Mouse (Mus musculus): ENCODE measurements around the gene Arl4c. TPM values are rescaled to one million over a fixed set of nuclear protein-coding genes. Genes with fewer than 3 reads are reported as not detected.
A peak's percentile ranks its signal among the peaks of the same experiment; 100 is the strongest.

The Arl4c gene
- polyA plus RNA-seq, 1 experiment from 2014 or later: 22.3 TPM

DNA sequence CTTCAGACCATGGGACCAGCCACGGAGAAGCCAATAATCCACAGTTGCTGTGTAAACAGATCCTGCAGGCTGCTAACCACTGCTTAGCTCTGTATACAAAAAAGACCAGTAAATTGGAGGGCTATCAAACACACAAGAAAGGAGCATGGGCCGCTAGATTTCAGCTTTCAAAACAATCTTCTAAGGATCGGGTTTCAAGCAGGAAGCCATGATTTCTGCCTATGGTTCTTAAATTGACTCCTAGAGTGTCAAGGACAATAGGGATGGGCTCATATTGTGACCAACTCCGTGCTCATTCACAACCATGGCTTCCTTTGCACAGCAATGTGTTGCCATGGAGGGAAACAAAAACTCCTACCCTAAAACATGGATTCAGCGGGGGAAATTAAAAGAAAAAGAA, 3.1 kb downstream of the Arl4c start:
- H3K36me3 ChIP-seq (replicated peaks): peaks cover 33% of the 10 kb centered on the region
- 20% methylated on average over 5 of the region's 5 CpGs for WGBS
- H3K27ac ChIP-seq: peak overlapping the region; percentile 99
- peaks cover 52% of the 10 kb centered on the region for H3K4me1 ChIP-seq
- H3K27me3 ChIP-seq (ENCODE audit: poor library complexity, severe bottlenecking): peaks cover 14% of the 10 kb centered on the region
- DNase-seq (ENCODE audit: extremely low spot score, low spot score): no peak
- no peaks in the 10 kb centered on the region for H3K9me3 ChIP-seq
- H3K4me3 ChIP-seq: peak overlapping the region; percentile 95

DNA sequence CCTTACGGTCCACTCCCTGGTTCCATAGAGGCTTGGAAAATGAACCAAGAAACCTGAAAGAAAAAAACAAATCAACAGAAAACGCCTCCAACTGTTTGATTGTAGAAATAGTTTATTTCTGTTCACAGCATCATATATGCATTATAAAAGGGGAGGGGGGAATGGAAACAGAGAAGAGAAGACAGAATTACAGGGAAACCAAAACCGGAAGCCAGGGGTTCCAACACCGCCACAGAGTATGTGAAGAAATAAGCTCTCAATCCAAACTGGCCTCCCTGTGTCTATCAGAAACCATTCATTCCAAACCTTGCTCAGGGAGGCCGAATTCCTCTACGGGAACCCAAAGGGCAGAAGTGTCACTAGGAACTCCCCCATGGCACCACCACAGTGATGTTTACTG, 3.9 kb downstream of the Arl4c start:
- peak overlapping the region; percentile 95 for H3K4me3 ChIP-seq
- H3K36me3 ChIP-seq (replicated peaks): peaks cover 36% of the 10 kb centered on the region
- H3K4me1 ChIP-seq: peaks cover 49% of the 10 kb centered on the region
- DNase-seq (ENCODE audit: extremely low spot score, low spot score): no peak
- peaks cover 6% of the 10 kb centered on the region for H3K27me3 ChIP-seq (ENCODE audit: poor library complexity, severe bottlenecking)
- no peaks in the 10 kb centered on the region for H3K9me3 ChIP-seq
- H3K27ac ChIP-seq: no peak overlapping the region; the same call in 1 of the 2 replicates
- 90% methylated on average over 6 of the region's 6 CpGs for WGBS

DNA sequence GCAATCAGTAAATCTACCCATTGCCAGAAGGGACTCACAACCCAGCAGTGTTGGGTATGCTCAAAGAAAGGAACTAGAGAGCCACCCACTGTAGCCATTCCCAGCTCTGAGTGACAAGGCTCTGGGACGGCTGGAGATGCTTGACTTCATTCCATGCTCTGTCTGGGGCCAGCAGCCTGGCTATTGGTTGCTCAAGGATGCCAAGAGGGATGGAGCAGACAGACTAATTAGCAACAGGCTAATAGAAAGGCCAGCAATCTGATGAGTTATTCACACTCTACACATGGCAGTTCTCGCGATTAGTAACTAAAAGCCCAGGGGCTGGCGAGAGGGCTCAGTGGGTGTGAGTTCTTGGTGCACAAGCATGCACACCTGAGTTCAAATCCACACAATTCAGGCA, 5.6 kb downstream of the Arl4c start:
- H3K36me3 ChIP-seq (replicated peaks): peaks cover 36% of the 10 kb centered on the region
- 73% methylated on average over 4 of the region's 4 CpGs for WGBS
- no peak overlapping the region for H3K27ac ChIP-seq

DNA sequence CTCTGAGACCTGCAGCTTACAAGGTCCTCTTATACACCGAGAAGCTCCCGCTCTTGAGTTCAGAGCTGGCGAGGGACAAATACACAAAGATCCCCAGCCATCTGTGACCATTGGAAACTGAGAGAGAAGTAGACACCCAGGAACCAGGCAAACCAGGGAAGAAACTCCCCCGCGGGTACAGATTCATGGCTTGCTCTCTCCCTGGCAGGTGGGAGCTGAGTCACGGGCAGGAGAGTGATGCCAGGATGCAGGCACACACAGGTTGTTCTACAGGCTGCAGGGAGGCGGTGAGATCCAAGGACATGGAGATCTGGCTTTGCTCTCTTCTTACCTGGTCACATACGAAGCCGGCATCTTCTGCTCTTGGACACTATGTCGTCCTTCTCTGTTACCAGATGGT, 7.7 kb downstream of the Arl4c start:
- Histone ChIP-seq H3K4me3 (no peak overlapping the region), H3K27ac (no peak overlapping the region), H3K4me1 (peaks cover 50% of the 10 kb centered on the region), H3K36me3 (replicated peaks) (peaks cover 36% of the 10 kb centered on the region), H3K27me3 (ENCODE audit: poor library complexity, severe bottlenecking) (no peaks in the 10 kb centered on the region), H3K9me3 (no peaks in the 10 kb centered on the region)
- WGBS: 93% methylated on average over 10 of the region's 10 CpGs
- DNase-seq (ENCODE audit: extremely low spot score, low spot score): no peak

More for the DNA sequence above, 5.6 kb downstream of the Arl4c start:
- Histone ChIP-seq H3K4me1 (peaks cover 46% of the 10 kb centered on the region), H3K4me3 (no peak overlapping the region), H3K9me3 (no peaks in the 10 kb centered on the region), H3K27me3 (ENCODE audit: poor library complexity, severe bottlenecking) (no peaks in the 10 kb centered on the region)
- no peak for DNase-seq (ENCODE audit: extremely low spot score, low spot score)

DNA sequence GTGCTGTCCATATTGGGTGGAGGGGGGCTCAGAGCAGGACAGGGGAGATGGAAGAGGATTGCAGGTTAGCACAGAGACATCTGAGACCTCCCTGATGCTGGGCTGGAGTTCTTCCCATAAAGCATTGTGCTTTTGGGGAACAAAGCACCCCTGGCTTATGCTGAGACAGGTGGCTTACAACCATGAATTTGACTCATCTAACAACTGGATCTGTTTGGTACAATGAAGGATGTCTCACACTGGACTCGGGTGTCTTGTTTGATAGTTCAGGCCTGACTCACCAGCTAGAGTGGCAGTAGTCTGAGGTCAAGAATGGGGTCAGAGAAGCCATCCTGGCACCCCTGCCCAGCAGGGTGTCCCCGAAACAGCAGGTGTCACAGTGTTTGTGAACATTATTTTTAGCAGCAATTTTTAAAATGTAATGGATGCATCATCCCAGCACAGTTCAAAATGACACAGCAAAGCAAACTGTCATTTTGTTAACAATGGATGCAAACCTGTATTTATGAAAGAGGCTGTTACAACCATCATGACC, 9.7 kb downstream of the Arl4c start:
- Histone ChIP-seq H3K9me3 (no peaks in the 10 kb centered on the region), H3K4me3 (no peak overlapping the region), H3K36me3 (replicated peaks) (peaks cover 21% of the 10 kb centered on the region), H3K27me3 (ENCODE audit: poor library complexity, severe bottlenecking) (no peaks in the 10 kb centered on the region), H3K27ac (no peak overlapping the region), H3K4me1 (peaks cover 30% of the 10 kb centered on the region)
- WGBS: 85% methylated on average over 2 of the region's 2 CpGs
- DNase-seq (ENCODE audit: extremely low spot score, low spot score): no peak

DNA sequence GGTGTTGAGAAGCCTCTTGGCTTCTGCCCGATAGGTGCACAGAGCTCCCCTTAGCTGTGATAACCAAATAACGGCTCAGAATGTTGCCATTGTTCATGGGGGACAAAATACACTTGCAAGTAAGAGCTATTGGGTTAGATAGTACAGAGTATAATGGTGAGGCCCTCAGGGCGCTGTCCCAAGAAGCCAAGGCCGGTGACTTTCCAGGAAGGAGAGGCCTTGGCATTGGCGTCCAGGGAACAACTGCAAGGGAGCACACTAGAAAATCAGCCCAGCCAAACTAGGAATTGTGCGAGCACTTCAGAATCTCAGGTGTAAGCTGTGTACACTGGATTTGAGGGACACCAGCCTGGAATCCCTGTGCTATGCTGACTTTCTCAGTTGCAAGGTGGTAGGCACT, 11.4 kb downstream of the Arl4c start:
- DNase-seq (ENCODE audit: extremely low spot score, low spot score): no peak
- WGBS: 90% methylated on average over 6 of the region's 6 CpGs
- H3K27ac ChIP-seq: 0 out of 2 replicates have a peak overlapping the region, but pooled peaks have one; percentile 1
- H3K36me3 ChIP-seq (replicated peaks): peaks cover 9% of the 10 kb centered on the region; the same call in 1 of the 2 replicates
- H3K4me3 ChIP-seq: no peak overlapping the region
- no peaks in the 10 kb centered on the region for H3K9me3 ChIP-seq
- no peaks in the 10 kb centered on the region for H3K27me3 ChIP-seq (ENCODE audit: poor library complexity, severe bottlenecking)
- H3K4me1 ChIP-seq: peaks cover 24% of the 10 kb centered on the region

DNA sequence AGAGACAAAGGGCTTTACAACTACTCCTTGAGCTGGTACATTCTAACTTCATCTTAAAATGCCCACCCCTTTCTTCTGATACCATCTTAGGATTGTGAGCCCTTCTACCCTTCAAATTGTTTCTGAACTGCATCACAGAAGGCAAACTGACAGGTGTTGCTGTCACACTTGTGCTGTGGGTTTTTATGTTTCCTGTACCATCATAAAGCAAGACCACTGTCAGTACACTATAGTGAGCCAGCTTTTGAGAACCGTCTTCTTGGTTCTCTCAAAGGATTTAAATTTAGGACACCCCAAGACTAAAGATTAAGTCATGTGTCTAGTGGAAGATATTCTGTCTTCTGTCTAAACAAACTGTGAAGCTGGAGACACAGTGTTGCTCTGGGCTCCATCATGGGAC, 17.3 kb downstream of the Arl4c start:
- Histone ChIP-seq H3K27me3 (ENCODE audit: poor library complexity, severe bottlenecking) (no peaks in the 10 kb centered on the region), H3K4me3 (no peak overlapping the region), H3K36me3 (replicated peaks) (no peaks in the 10 kb centered on the region), H3K4me1 (peaks cover 10% of the 10 kb centered on the region), H3K9me3 (no peaks in the 10 kb centered on the region), H3K27ac (no peak overlapping the region)
- 95% methylated on average over 1 of the region's 1 CpGs for WGBS
- no peak for DNase-seq (ENCODE audit: extremely low spot score, low spot score)

DNA sequence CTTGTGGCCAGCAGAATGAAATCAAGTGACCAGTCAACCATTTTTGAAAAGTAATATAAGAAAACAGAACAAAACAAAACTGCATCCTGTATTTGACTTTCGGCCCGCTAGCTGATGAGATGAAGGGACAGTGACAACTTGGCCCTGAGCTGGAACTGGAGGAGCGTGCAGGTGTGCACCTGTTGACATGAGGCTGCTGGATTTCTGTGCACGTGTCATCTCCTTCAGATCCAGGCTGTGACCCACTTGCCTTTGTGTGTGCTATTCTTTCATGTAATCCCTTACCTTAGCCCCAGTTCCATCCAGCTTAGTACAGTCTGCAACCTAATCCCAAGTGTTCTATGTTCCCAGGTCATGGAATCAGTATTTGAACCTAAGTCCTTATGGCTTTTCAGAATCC, 20.4 kb downstream of the Arl4c start:
- Histone ChIP-seq H3K4me1 (peaks cover 32% of the 10 kb centered on the region), H3K36me3 (replicated peaks) (no peaks in the 10 kb centered on the region), H3K4me3 (no peak overlapping the region), H3K27me3 (ENCODE audit: poor library complexity, severe bottlenecking) (no peaks in the 10 kb centered on the region), H3K9me3 (no peaks in the 10 kb centered on the region), H3K27ac (no peak overlapping the region)
- DNase-seq (ENCODE audit: extremely low spot score, low spot score): no peak
- 93% methylated on average over 4 of the region's 4 CpGs for WGBS

DNA sequence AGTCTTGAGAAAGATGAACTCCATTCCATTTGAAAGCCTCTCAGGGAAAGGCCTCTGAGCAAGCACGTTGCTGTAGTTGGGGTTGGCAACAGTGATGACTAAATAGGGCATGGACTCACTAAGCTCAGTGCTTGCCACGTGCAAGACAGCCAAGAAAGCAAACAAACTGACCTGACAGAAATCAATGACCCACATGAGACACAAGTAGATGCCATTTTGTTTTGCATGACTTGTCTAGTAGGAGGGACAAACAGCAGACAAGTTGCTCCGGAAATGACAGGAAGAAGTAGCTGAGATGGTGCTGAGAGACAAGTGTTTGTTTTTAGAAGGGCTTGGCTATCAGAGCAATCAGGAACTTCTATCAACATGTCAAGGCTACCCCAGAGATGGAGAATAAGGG, 21.2 kb downstream of the Arl4c start:
- Histone ChIP-seq H3K4me3 (no peak overlapping the region), H3K36me3 (replicated peaks) (no peaks in the 10 kb centered on the region), H3K27ac (no peak overlapping the region), H3K4me1 (peaks cover 32% of the 10 kb centered on the region), H3K27me3 (ENCODE audit: poor library complexity, severe bottlenecking) (no peaks in the 10 kb centered on the region), H3K9me3 (no peaks in the 10 kb centered on the region)
- 80% methylated on average over 3 of the region's 3 CpGs for WGBS
- DNase-seq (ENCODE audit: extremely low spot score, low spot score): no peak

DNA sequence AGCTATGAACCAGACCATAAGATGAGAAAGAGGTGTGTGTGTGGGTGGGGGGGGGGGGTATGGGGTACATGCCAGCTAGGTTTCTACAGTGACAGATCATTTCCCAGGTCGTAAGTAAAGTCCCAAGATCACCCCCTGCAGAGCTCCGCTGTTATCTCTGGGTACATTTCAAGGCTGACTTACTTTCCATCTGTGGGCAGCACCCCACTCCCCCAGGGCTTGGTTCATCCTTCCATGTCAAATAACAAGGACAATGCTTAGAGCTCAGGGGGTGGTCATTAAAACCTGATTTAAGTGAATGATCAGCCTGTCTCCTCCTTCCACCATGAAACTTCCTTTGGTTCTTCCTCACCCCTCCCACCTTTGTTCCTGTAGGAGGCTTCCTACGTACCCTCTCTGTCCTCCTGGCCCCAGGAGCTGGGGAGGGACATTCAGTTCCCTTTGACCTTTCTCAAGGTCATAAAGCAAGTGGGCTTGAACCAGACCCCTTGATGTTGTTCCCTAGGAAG, 23.7 kb downstream of the Arl4c start:
- Histone ChIP-seq H3K27me3 (ENCODE audit: poor library complexity, severe bottlenecking) (no peaks in the 10 kb centered on the region), H3K27ac (peak overlapping the region; percentile 16)

DNA sequence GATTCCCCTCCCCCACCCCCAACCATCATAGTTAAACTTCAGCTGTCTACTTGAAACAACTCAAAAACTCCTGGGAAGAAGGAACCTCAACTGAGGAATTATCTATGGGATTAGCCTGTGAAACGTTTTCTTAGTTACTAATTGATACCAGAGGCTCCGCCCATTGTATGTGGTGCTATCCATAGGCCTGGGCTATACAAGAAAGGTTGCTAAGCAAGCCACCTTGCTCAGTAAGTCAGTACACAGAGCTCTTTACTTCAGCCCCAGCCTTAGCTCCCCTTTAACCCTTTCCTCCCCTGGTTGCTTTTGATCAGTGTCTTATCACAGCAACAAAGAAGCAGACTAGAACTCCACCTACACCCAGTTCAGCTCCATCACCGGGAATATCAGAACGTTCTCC, 31.2 kb downstream of the Arl4c start:
- no peaks in the 10 kb centered on the region for H3K9me3 ChIP-seq
- H3K4me3 ChIP-seq: no peak overlapping the region
- 30% methylated on average over 4 of the region's 4 CpGs for WGBS
- H3K4me1 ChIP-seq: peaks cover 66% of the 10 kb centered on the region
- peaks cover 16% of the 10 kb centered on the region; the same call in 1 of the 2 replicates for H3K27me3 ChIP-seq (ENCODE audit: poor library complexity, severe bottlenecking)
- DNase-seq (ENCODE audit: extremely low spot score, low spot score): no peak
- H3K36me3 ChIP-seq (replicated peaks): no peaks in the 10 kb centered on the region
- peak overlapping the region; percentile 89 for H3K27ac ChIP-seq

More for the DNA sequence above, 23.7 kb downstream of the Arl4c start:
- Histone ChIP-seq H3K4me1 (peaks cover 32% of the 10 kb centered on the region), H3K4me3 (no peak overlapping the region), H3K36me3 (replicated peaks) (no peaks in the 10 kb centered on the region), H3K9me3 (no peaks in the 10 kb centered on the region)
- 44% methylated on average over 3 of the region's 3 CpGs for WGBS
- no peak for DNase-seq (ENCODE audit: extremely low spot score, low spot score)

DNA sequence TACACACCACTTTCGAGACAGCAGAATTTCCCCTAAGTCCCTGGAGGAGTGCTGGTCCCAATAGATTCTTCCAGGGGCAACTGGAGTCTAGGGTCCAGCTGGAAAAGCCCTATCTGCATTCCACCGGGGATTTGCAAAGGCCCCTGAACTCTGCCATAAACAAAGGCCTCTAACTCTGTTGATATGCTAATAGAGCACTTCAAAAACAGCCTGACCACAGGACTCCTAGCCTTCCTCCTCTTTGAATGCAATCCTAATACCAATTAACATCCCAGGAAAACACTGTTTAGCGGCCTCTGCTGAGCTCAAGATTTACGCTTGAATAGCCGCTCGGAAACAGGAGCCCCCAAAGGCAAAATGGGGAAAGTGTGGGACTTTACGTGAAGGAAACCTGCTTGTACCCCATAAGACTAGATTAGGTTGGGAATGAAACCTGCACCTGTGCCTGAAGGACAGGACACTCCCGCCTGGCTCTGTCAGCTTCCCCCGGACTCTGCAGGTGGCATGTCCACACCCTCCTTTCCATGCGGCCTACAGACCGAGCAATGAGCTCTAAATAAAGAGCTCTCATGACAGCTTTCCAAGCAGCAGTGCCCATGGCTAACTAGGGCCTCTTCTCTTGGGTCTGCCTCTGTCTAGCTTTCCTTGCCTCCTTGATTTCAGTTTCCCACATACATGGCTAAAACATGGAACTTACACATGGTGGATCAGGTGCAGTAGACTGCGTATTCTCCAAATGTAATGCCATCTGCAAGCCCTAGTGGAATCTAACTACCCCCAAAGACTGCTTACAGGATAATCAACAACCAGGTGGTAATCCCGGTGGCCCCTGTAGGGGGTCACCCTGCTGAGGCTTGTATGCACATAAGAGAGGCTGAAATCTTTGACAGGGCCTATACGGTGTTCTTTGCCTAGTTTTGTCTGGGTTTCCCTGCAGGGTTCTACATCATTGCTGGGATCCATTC, 32.9 kb downstream of the Arl4c start:
- Histone ChIP-seq H3K36me3 (replicated peaks) (no peaks in the 10 kb centered on the region), H3K27ac (peak overlapping the region; percentile 89), H3K27me3 (ENCODE audit: poor library complexity, severe bottlenecking) (peaks cover 16% of the 10 kb centered on the region; the same call in 1 of the 2 replicates), H3K4me3 (peak overlapping the region; percentile 36), H3K4me1 (peaks cover 75% of the 10 kb centered on the region), H3K9me3 (no peaks in the 10 kb centered on the region)
- DNase-seq (ENCODE audit: extremely low spot score, low spot score): peak; percentile 78
- 5% methylated on average over 14 of the region's 14 CpGs for WGBS

DNA sequence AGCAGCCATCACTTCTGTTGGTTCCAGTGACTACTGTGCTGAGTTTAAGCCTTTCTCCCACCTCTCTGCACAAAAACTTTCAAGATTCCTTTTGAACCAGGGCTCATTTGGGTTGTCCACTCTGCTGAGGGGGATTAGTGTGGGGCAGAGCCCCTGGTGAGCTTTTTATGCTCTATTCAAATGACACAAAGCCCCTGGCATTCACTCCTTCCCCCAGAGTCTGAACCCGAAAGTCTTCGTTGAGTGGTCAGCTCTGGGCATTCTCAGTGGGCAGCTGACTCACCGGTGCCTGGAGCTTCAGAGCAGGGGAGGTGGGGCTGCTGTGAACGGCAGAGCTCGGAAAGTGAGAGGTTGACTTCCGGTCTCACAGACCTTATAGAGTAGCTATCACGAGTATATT, 33.7 kb downstream of the Arl4c start:
- DNase-seq (ENCODE audit: extremely low spot score, low spot score): peak; percentile 80
- H3K4me3 ChIP-seq: peak overlapping the region; percentile 36

More for the DNA sequence above, 33.7 kb downstream of the Arl4c start:
- WGBS: 1% methylated on average over 7 of the region's 7 CpGs
- H3K9me3 ChIP-seq: no peaks in the 10 kb centered on the region
- peaks cover 16% of the 10 kb centered on the region; the same call in 1 of the 2 replicates for H3K27me3 ChIP-seq (ENCODE audit: poor library complexity, severe bottlenecking)
- peaks cover 75% of the 10 kb centered on the region for H3K4me1 ChIP-seq
- no peaks in the 10 kb centered on the region for H3K36me3 ChIP-seq (replicated peaks)
- H3K27ac ChIP-seq: peak overlapping the region; percentile 89
